Mouse (Mus musculus): ENCODE data around the gene Cyth3.

- TF ChIP-seq POLR2A (IDR thresholded peaks at IDR 0.05; ENCODE audit: low read depth, low read length) (no peak), CTCF (IDR thresholded peaks at IDR 0.05; ENCODE audit: borderline replicate concordance, insufficient read depth, low read length) (peak; percentile 88)
Observed at GRCm38 (mm10) chr5:143711326-143711725, 89.1 kb downstream of the Cyth3 start.
